Mouse (Mus musculus) hindbrain, embryonic 10.5 days (tissue): ENCODE results near the gene Coq6. TPM values are rescaled to one million over a fixed set of nuclear protein-coding genes. Genes with fewer than 3 reads are reported as not detected.

Source experiments
- DNase-seq: peaks from one replicate; pipeline ENCODE4 v3.0.0-alpha.2; 2017; ENCODE audit warnings: low spot score
- H3K27ac ChIP-seq: fragments of 300-500 bp; sonication (generic); 2 replicates; pipeline ENCODE4 v1.5.1; 2016; ENCODE audit warnings: mild to moderate bottlenecking, moderate library complexity
- H3K27me3 ChIP-seq: fragments of 300-500 bp; sonication (generic); 2 replicates; pipeline ENCODE4 v1.6.1; 2016; ENCODE audit warnings: mild to moderate bottlenecking; ENCODE audit not compliant: poor library complexity, insufficient read depth, severe bottlenecking
- H3K36me3 ChIP-seq: fragments of 300-500 bp; sonication (generic); 2 replicates; pipeline ENCODE4 v1.6.1; 2016; ENCODE audit warnings: mild to moderate bottlenecking, moderate library complexity
- H3K4me1 ChIP-seq: fragments of 300-500 bp; sonication (generic); replicated peaks from 2 replicates; pipeline ENCODE4 v1.6.1; 2016; ENCODE audit warnings: mild to moderate bottlenecking
- H3K4me3 ChIP-seq: fragments of 300-500 bp; sonication (generic); 2 replicates; pipeline ENCODE4 v1.5.1; 2016; ENCODE audit warnings: mild to moderate bottlenecking, moderate library complexity
- H3K9me3 ChIP-seq: fragments of 300-500 bp; sonication (generic); 2 replicates; pipeline ENCODE4 v1.6.1; 2016; ENCODE audit warnings: mild to moderate bottlenecking, moderate library complexity
- WGBS: fragments of 180-500 bp; shearing (Covaris S2); methylation state at CpG from one replicate; pipeline ENCODE4 v1.1.7; 2016; 5-methylcytosine and 5-hydroxymethylcytosine counted together
- polyA plus RNA-seq: library from polyadenylated mRNA; unstranded; fragments of >200 nt; fragmentation: Nextera tagmentation; extraction: Ambion mirVana; gene quantifications from 2 replicates; pipeline ENCODE4 v1.2.1, GENCODE M21; 2016

The Coq6 gene
- polyA plus RNA-seq, 1 experiment from 2014 or later = 48.9 TPM

GRCm38 (mm10) chr12:84373831-84374481, 12.5 kb downstream of the Coq6 start:
- WGBS = 88% methylated on average over 6 of the region's 6 CpGs
- no peaks in the 10 kb centered on the region for H3K4me1 ChIP-seq
- H3K36me3 ChIP-seq = peaks cover 63% of the 10 kb centered on the region
- H3K27me3 ChIP-seq = no peaks in the 10 kb centered on the region
- no peaks in the 10 kb centered on the region for H3K9me3 ChIP-seq
- no peak overlapping the region for H3K4me3 ChIP-seq
- DNase-seq = no peak
- H3K27ac ChIP-seq = no peak overlapping the region

GRCm38 (mm10) chr12:84382369-84382768, 20.9 kb downstream of the Coq6 start:
- Histone ChIP-seq H3K27me3 (no peaks in the 10 kb centered on the region), H3K9me3 (no peaks in the 10 kb centered on the region), H3K27ac (no peak overlapping the region), H3K4me1 (no peaks in the 10 kb centered on the region), H3K36me3 (no peaks in the 10 kb centered on the region), H3K4me3 (no peak overlapping the region)
- WGBS = 83% methylated on average over 4 of the region's 4 CpGs
- DNase-seq = no peak

- Histone ChIP-seq H3K4me1 (no peaks in the 10 kb centered on the region), H3K36me3 (no peaks in the 10 kb centered on the region), H3K27me3 (no peaks in the 10 kb centered on the region), H3K4me3 (no peak overlapping the region), H3K27ac (no peak overlapping the region), H3K9me3 (no peaks in the 10 kb centered on the region)
- no peak for DNase-seq
- 87% methylated on average over 5 of the region's 5 CpGs for WGBS
Observed at GRCm38 (mm10) chr12:84384644-84385081, 23.2 kb downstream of the Coq6 start.

GRCm38 (mm10) chr12:84385408-84385807, 24.0 kb downstream of the Coq6 start:
- H3K36me3 ChIP-seq = no peaks in the 10 kb centered on the region
- no peak overlapping the region for H3K27ac ChIP-seq
- WGBS = 90% methylated on average over 4 of the region's 4 CpGs
- H3K9me3 ChIP-seq = no peaks in the 10 kb centered on the region
- no peaks in the 10 kb centered on the region for H3K4me1 ChIP-seq
- H3K4me3 ChIP-seq = no peak overlapping the region
- no peak for DNase-seq
- no peaks in the 10 kb centered on the region for H3K27me3 ChIP-seq

GRCm38 (mm10) chr12:84388097-84388496, 26.6 kb downstream of the Coq6 start:
- H3K4me3 ChIP-seq = no peak overlapping the region
- H3K27ac ChIP-seq = no peak overlapping the region
- no peaks in the 10 kb centered on the region for H3K9me3 ChIP-seq
- WGBS = 84% methylated on average over 8 of the region's 8 CpGs
- no peaks in the 10 kb centered on the region for H3K27me3 ChIP-seq
- no peaks in the 10 kb centered on the region for H3K4me1 ChIP-seq
- no peak for DNase-seq
- H3K36me3 ChIP-seq = no peaks in the 10 kb centered on the region

GRCm38 (mm10) chr12:84388774-84389400, 27.4 kb downstream of the Coq6 start:
- Histone ChIP-seq H3K27ac (no peak overlapping the region), H3K27me3 (no peaks in the 10 kb centered on the region), H3K36me3 (no peaks in the 10 kb centered on the region), H3K4me1 (no peaks in the 10 kb centered on the region), H3K9me3 (no peaks in the 10 kb centered on the region), H3K4me3 (no peak overlapping the region)
- DNase-seq = no peak
- 73% methylated on average over 14 of the region's 14 CpGs for WGBS

DNA sequence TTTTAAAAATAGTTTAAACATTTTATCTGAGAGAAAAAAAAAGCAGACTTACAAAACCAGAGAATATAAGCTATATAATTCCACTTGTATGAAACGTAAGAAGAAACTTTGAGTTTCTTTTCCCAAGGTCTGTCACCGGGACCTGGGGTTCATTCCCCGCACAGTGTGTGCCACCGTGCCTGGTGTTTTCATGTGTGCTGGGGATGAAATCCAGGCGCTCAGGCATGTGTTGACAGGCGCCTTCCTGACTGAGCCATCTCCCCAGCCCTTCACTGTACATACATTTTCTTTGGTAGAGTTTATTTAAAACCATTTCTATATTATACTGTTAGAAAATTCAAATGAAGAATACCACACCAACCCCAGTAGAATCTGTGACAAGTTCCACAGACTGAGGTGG, 28.9 kb downstream of the Coq6 start:
- Histone ChIP-seq H3K27ac (no peak overlapping the region), H3K36me3 (no peaks in the 10 kb centered on the region), H3K4me3 (no peak overlapping the region), H3K9me3 (no peaks in the 10 kb centered on the region), H3K27me3 (no peaks in the 10 kb centered on the region), H3K4me1 (no peaks in the 10 kb centered on the region)
- DNase-seq = no peak
- 90% methylated on average over 6 of the region's 6 CpGs for WGBS

- no peaks in the 10 kb centered on the region for H3K4me1 ChIP-seq
- no peaks in the 10 kb centered on the region for H3K9me3 ChIP-seq
- no peak overlapping the region for H3K4me3 ChIP-seq
- no peaks in the 10 kb centered on the region for H3K27me3 ChIP-seq
- 95% methylated on average over 4 of the region's 4 CpGs for WGBS
- H3K36me3 ChIP-seq = no peaks in the 10 kb centered on the region
- DNase-seq = no peak
- no peak overlapping the region for H3K27ac ChIP-seq
Observed at GRCm38 (mm10) chr12:84392681-84393080, 31.2 kb downstream of the Coq6 start.

- H3K27me3 ChIP-seq = no peaks in the 10 kb centered on the region
- 94% methylated on average over 5 of the region's 5 CpGs for WGBS
- no peak overlapping the region for H3K4me3 ChIP-seq
- H3K4me1 ChIP-seq = no peaks in the 10 kb centered on the region
- H3K36me3 ChIP-seq = no peaks in the 10 kb centered on the region
- H3K9me3 ChIP-seq = no peaks in the 10 kb centered on the region
- no peak for DNase-seq
- no peak overlapping the region for H3K27ac ChIP-seq
Observed at GRCm38 (mm10) chr12:84393847-84394246, 32.4 kb downstream of the Coq6 start.

- no peaks in the 10 kb centered on the region for H3K4me1 ChIP-seq
- no peaks in the 10 kb centered on the region for H3K9me3 ChIP-seq
- DNase-seq = no peak
- no peak overlapping the region for H3K4me3 ChIP-seq
- 90% methylated on average over 14 of the region's 14 CpGs for WGBS
- H3K27ac ChIP-seq = no peak overlapping the region
- no peaks in the 10 kb centered on the region for H3K27me3 ChIP-seq
- H3K36me3 ChIP-seq = no peaks in the 10 kb centered on the region
Observed at GRCm38 (mm10) chr12:84396947-84397679, 35.7 kb downstream of the Coq6 start.

DNA sequence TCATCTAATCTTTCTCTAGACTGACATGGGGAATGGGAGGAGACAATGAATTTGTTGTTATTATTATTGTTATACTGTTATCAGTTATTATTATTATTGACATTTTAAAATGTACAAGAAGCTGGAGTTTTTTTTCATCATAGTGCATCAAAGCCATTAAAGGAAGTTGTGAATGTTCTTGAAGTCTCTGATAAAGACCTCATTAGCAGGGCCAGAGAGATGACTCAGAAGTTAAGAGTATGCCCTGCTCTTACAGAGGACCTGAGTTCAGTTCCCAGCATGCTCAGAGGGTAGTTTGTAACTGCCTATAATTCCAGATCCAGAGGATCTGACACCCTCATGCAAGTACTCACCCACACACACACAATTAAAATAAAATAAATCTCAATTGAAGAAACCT, 36.2 kb downstream of the Coq6 start:
- no peak overlapping the region for H3K27ac ChIP-seq
- DNase-seq = no peak

GRCm38 (mm10) chr12:84398629-84399028, 37.2 kb downstream of the Coq6 start:
- no peaks in the 10 kb centered on the region for H3K4me1 ChIP-seq
- H3K27me3 ChIP-seq = no peaks in the 10 kb centered on the region
- no peak for DNase-seq
- H3K4me3 ChIP-seq = no peak overlapping the region
- no peaks in the 10 kb centered on the region for H3K9me3 ChIP-seq
- no peaks in the 10 kb centered on the region for H3K36me3 ChIP-seq
- no peak overlapping the region for H3K27ac ChIP-seq
- 91% methylated on average over 5 of the region's 5 CpGs for WGBS

More for the DNA sequence above, 36.2 kb downstream of the Coq6 start:
- Histone ChIP-seq H3K27me3 (no peaks in the 10 kb centered on the region), H3K4me1 (no peaks in the 10 kb centered on the region), H3K36me3 (no peaks in the 10 kb centered on the region), H3K9me3 (no peaks in the 10 kb centered on the region), H3K4me3 (no peak overlapping the region)

GRCm38 (mm10) chr12:84399135-84399534, 37.7 kb downstream of the Coq6 start:
- DNase-seq = no peak
- Histone ChIP-seq H3K27me3 (no peaks in the 10 kb centered on the region), H3K27ac (no peak overlapping the region), H3K36me3 (no peaks in the 10 kb centered on the region), H3K4me1 (no peaks in the 10 kb centered on the region), H3K9me3 (no peaks in the 10 kb centered on the region), H3K4me3 (no peak overlapping the region)
- WGBS = 84% methylated on average over 9 of the region's 9 CpGs
